Mouse (Mus musculus) liver, embryonic 16.5 days (tissue): ENCODE data around the gene Odf3l2. TPM values are rescaled to one million over a fixed set of nuclear protein-coding genes. Genes with fewer than 3 reads are reported as not detected.
A peak's percentile ranks its signal among the peaks of the same experiment; 100 is the strongest.

ENCODE experiments used
- ATAC-seq: fragments of 200-750 bp; cut with Nextera tagmentation; 2 replicates; pipeline ENCODE4 v1.8.0; 2017; ENCODE audit warnings: low read depth, mild to moderate bottlenecking, moderate number of reproducible peaks, moderate library complexity
- H3K27ac ChIP-seq: fragments of 300-500 bp; sonication (generic); 2 replicates; pipeline ENCODE4 v1.5.1; 2014; ENCODE audit warnings: mild to moderate bottlenecking, low read length
- H3K27me3 ChIP-seq: fragments of 300-500 bp; sonication (generic); 2 replicates; pipeline ENCODE4 v1.6.1; 2014; ENCODE audit warnings: low read depth, low read length, mixed read lengths; ENCODE audit not compliant: control insufficient read depth, insufficient read depth
- H3K36me3 ChIP-seq: fragments of 300-500 bp; sonication (generic); 2 replicates; pipeline ENCODE4 v1.6.1; 2014; ENCODE audit warnings: mild to moderate bottlenecking; ENCODE audit not compliant: control insufficient read depth, insufficient read depth
- H3K4me1 ChIP-seq: fragments of 300-500 bp; sonication (generic); 2 replicates; pipeline ENCODE4 v1.6.1; 2014; ENCODE audit warnings: low read depth, low read length, mixed read lengths; ENCODE audit not compliant: control insufficient read depth
- H3K4me2 ChIP-seq: fragments of 300-500 bp; sonication (generic); 2 replicates; pipeline ENCODE4 v1.6.1; 2014; ENCODE audit warnings: low read depth, low read length, mixed read lengths
- H3K4me3 ChIP-seq: fragments of 300-500 bp; sonication (generic); 2 replicates; pipeline ENCODE4 v1.5.1; 2014; ENCODE audit warnings: low read depth, mild to moderate bottlenecking, low read length
- H3K9ac ChIP-seq: fragments of 300-500 bp; sonication (generic); 2 replicates; pipeline ENCODE4 v1.6.1; 2014; ENCODE audit warnings: low read depth, low read length
- H3K9me3 ChIP-seq: fragments of 300-500 bp; sonication (generic); replicated peaks from 2 replicates; pipeline ENCODE4 v1.6.1; 2016; ENCODE audit warnings: low read length; ENCODE audit not compliant: control insufficient read depth
- WGBS: fragments of 180-500 bp; shearing (Covaris S2); extraction: QIAGEN DNeasy Blood & Tissue Kit; methylation state at CpG from one replicate; pipeline ENCODE4 v1.1.7; 2014; ENCODE audit not compliant: insufficient replicate concordance; 5-methylcytosine and 5-hydroxymethylcytosine counted together
- polyA plus RNA-seq: library from polyadenylated mRNA; unstranded; fragments of >200 nt; fragmentation: Nextera tagmentation; extraction: Ambion mirVana; gene quantifications from 2 replicates; pipeline ENCODE4 v1.2.1, GENCODE M21; 2015

Odf3l2 gene
- polyA plus RNA-seq, 1 experiment from 2014 or later = not detected

DNA sequence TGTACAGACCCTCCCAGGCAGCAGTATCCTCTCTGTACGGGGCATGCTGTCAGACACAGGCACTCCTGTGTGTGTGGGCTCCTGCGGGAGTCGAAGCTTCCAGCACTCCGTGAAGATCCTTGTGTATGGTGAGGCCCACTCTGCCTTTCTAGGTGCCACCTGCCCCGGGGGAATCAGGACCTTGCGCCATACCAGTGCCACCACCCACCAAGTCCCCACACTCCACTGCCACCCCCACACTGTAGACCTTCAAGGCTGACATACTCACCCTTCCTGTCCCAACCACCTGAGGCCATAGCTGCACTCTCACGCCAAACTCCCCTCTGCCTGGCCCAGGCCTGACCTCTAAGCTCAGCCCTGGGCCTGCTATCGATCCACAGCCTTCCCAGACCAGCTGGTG is 19.5 kb upstream of the Odf3l2 start:
- H3K9me3 ChIP-seq = no peaks in the 10 kb centered on the region
- peaks cover 4% of the 10 kb centered on the region for H3K4me1 ChIP-seq
- no peak overlapping the region for H3K4me2 ChIP-seq
- no peak overlapping the region for H3K9ac ChIP-seq
- no peaks in the 10 kb centered on the region for H3K36me3 ChIP-seq
- H3K27ac ChIP-seq = no peak overlapping the region
- no peak overlapping the region for H3K4me3 ChIP-seq
- ATAC-seq = no peak
- WGBS = 76% methylated on average over 8 of the region's 8 CpGs
- H3K27me3 ChIP-seq = no peaks in the 10 kb centered on the region

DNA sequence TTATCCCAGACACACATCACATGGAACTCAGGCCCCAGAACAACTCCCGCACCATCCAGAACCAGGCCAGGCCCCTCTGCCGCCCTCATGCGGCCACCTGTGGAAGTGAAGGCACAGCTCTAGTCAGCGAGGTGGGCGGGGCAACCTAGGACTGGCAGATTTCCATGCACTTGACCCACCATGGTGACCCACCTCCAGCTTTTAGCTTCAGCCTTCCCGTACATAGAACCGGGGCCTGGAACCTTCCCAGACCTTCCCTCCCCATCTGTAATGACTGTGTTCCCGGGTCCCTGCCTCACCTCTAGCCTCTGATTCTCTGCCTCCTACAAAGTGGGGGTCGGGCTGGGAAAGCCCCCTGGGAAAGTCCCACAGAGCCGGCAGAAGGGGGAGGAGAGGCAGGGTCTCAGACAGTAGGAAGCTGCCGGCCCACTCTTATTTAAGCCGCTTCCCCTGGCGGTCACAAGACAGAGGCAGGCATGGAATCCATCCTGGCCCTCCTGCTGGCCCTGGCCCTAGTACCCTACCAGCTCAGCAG is 18.7 kb upstream of the Odf3l2 start, which contains the start of gene Madcam1:
Madcam1 (plus strand) TSS at position 429 of the 535 bp plus-strand sequence.
- Histone ChIP-seq H3K4me3 (no peak within 1 kb of the TSS), H3K4me2 (no peak within 1 kb of the TSS), H3K27me3 (no peaks in the 10 kb centered on the region), H3K9me3 (no peaks in the 10 kb centered on the region), H3K9ac (no peak within 1 kb of the TSS), H3K27ac (no peak within 1 kb of the TSS), H3K36me3 (no peaks in the 10 kb centered on the region), H3K4me1 (peaks cover 2% of the 10 kb centered on the region; the same call in 1 of the 2 replicates)
- 17% methylated on average over 13 of the region's 13 CpGs for WGBS
- no peak for ATAC-seq

DNA sequence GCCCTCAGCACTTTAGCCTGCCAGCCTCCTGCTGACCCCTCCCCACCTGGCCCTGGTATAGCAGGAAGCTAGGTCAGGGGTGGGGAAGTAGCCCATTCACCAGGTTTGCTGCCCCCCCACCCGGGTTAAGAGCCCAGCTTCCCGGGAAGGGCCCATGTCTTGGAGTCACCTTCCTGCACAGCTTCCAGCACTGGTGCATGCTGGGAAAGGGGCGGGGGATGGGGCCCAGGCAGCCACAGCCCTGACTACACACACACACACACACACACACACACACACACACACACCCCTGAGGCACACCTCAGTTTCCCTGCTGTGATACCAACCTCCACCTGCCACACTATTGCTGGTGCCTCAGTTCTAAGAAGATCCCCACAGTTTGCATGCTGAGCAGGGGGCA is 16.3 kb upstream of the Odf3l2 start:
- Histone ChIP-seq H3K9ac (no peak overlapping the region), H3K36me3 (no peaks in the 10 kb centered on the region), H3K9me3 (no peaks in the 10 kb centered on the region), H3K4me2 (no peak overlapping the region), H3K27me3 (no peaks in the 10 kb centered on the region), H3K4me3 (no peak overlapping the region), H3K4me1 (no peaks in the 10 kb centered on the region; the same call in 1 of the 2 replicates), H3K27ac (no peak overlapping the region)
- ATAC-seq = no peak
- WGBS = 33% methylated on average over 3 of the region's 3 CpGs

DNA sequence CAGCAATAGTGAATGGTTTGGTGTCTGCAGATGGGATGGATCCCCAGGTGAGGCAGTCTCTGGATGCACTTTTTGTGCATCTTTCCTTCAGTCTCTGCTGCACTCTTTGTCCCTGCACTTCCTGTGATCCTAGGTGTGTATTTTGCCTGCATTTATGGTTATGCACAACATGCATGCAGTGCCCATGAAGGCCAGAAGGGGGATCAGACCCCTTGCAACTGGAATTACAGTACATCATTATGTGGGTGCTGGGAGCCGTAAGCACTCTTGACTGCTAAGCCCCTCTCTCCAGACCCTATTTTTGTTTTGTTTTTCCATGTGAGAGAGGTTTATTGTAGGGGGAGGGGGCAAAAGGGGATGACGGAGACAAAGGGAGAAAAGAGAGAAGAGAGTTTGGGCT is 14.8 kb upstream of the Odf3l2 start:
- no peak for ATAC-seq
- Histone ChIP-seq H3K27ac (no peak overlapping the region), H3K9me3 (no peaks in the 10 kb centered on the region), H3K9ac (no peak overlapping the region), H3K4me1 (no peaks in the 10 kb centered on the region; the same call in 1 of the 2 replicates), H3K4me2 (no peak overlapping the region), H3K36me3 (no peaks in the 10 kb centered on the region), H3K4me3 (no peak overlapping the region), H3K27me3 (0 out of 2 replicates have a peak, but pooled peaks cover 2% of the 10 kb centered on the region)
- 75% methylated on average over 2 of the region's 2 CpGs for WGBS

DNA sequence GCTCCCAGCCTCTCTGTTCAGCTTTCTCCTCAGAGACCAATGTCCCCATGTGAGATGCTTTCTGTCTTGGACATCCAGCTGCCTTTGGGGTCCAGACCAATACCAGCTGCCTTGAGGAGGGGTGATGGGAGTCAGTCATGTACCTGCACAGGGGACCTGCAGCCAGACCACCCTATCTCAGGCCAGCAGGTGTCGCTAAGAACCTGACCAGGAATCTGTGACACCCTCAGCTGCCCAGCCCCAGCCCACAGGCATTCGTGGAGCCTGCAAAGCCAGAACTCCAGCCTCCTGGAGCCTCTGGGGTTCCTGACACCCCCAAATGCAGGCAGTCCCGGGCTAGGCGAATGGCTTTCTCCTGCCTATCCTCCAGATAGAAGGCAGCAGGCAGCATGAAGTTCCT is 13.3 kb upstream of the Odf3l2 start:
- Histone ChIP-seq H3K27me3 (0 out of 2 replicates have a peak, but pooled peaks cover 2% of the 10 kb centered on the region), H3K9ac (no peak overlapping the region), H3K9me3 (no peaks in the 10 kb centered on the region), H3K27ac (no peak overlapping the region), H3K4me2 (no peak overlapping the region), H3K36me3 (no peaks in the 10 kb centered on the region), H3K4me1 (no peaks in the 10 kb centered on the region), H3K4me3 (no peak overlapping the region)
- ATAC-seq = 0 out of 2 replicates have a peak, but pooled peaks have one; percentile 24
- WGBS = 16% methylated on average over 4 of the region's 4 CpGs

DNA sequence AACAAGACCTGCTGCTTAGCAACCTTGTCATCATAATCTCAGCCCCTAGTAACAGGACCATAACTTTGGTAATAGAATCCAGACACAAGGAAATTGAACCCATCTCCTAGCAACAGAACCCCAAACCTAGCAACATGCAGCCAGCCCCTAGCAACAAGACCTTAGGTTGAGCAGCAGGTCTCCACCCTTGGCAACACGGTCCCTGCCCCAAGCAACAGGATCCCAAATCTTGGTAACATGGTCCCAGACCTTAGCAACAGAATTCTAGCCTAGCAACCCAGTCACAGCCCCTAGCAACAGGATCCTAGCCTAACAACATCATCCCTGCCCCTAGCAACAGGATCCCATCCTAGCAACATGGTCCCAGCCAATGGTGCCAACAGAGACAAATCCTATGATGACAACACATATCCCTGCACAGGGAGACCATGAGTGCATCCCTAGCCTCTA is 9.4 kb upstream of the Odf3l2 start:
- H3K27ac ChIP-seq = no peak overlapping the region
- no peaks in the 10 kb centered on the region for H3K4me1 ChIP-seq
- no peak overlapping the region for H3K9ac ChIP-seq
- no peak overlapping the region for H3K4me2 ChIP-seq
- 38% methylated on average over 1 of the region's 1 CpGs for WGBS
- no peak overlapping the region for H3K4me3 ChIP-seq
- ATAC-seq = no peak
- no peaks in the 10 kb centered on the region for H3K36me3 ChIP-seq
- 0 out of 2 replicates have a peak, but pooled peaks cover 4% of the 10 kb centered on the region for H3K27me3 ChIP-seq
- no peaks in the 10 kb centered on the region for H3K9me3 ChIP-seq

DNA sequence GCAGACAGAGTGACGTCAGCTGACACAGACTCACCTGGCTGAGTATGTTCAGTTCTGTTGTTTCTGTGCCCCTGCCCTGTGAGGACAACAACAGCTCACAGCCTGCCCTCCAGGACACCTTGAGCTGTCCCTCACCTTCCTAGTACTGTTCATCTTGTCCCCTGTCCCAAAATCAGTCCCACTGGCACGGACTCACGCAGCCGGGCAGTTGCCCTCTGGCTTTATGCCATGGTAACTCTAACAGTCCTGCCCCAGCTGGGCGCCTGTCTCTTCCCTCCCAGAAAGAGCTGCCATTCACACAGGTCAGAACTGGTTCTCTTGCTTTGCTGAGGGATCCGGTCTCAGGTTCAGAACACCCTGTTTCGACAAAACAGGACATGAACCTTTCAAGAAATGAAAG is 7.3 kb upstream of the Odf3l2 start:
- Histone ChIP-seq H3K4me3 (no peak overlapping the region), H3K27ac (no peak overlapping the region), H3K36me3 (no peaks in the 10 kb centered on the region), H3K4me1 (no peaks in the 10 kb centered on the region), H3K27me3 (0 out of 2 replicates have a peak, but pooled peaks cover 4% of the 10 kb centered on the region), H3K9ac (no peak overlapping the region), H3K4me2 (no peak overlapping the region), H3K9me3 (no peaks in the 10 kb centered on the region)
- ATAC-seq = no peak
- 69% methylated on average over 7 of the region's 7 CpGs for WGBS

DNA sequence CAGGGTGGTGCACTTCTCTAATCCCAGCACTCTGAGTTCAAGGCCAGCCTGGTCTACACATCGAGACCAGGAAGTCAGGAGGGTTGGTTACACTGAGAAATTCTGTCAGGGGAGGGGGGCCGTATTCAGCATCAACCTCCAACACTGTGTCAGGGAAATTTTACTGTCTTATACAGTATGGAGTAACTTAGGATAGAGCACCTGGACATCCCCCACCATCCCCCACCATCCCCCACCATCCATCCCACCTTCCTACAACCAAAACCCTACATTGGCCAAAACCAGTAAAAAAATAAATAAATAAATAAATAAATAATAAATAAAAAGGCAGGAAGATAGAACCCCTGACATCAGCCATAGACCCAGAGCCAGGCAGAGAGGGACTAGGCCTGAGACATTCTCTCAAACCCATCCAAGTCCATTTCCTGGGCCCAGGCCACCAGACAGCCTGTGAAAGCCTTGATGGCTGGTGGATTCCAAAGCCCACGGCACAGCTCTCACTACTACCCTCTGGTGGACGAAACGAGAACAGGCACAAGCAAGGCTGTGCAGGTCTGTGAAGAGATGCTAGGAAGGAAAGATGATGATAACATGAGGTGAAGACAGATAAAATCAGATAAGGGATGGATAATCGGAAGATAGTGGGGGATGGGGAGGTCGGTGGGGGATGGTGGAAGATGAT is 3.7 kb upstream of the Odf3l2 start:
- Histone ChIP-seq H3K4me2 (no peak overlapping the region), H3K27ac (no peak overlapping the region), H3K36me3 (no peaks in the 10 kb centered on the region), H3K4me3 (no peak overlapping the region), H3K27me3 (0 out of 2 replicates have a peak, but pooled peaks cover 2% of the 10 kb centered on the region), H3K9me3 (no peaks in the 10 kb centered on the region), H3K4me1 (no peaks in the 10 kb centered on the region), H3K9ac (no peak overlapping the region)
- no peak for ATAC-seq
- 18% methylated on average over 7 of the region's 7 CpGs for WGBS

DNA sequence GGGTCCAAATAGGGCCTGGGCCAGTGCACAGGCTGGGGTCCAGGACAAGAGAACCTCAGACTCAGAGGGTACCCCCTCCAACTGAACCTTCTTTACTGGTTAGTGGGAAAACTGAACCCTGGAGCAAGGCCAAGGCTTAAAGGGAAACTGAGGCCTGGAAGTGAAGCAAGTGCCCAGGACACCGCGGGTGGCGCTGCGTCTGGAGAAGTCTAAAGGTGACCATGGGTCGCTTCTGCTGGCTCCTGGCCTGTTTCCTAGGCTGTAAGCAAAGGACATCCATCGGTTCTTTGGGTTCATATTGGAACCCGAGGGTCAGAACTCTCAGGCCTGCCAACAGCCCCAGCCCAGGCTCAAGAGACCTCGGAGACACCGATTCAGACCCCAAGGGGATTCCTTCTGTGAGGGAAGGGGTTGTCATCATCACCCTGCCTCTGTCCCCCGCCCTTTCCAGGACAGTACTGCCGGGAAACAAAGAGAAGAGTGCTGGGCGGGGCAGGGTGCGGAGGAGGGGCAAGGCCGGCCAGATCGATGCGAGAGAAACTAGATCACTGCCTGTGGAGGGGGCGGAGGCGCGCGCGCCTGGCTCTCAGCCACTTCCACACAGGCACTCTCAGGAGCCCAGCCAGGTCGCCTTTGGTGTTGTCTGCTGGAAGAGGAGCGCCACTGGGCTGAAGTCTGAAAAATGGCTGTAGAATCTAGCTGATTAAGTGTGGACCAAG is 6.9 kb downstream of the Odf3l2 start:
- no peaks in the 10 kb centered on the region for H3K36me3 ChIP-seq
- WGBS = 6% methylated on average over 23 of the region's 23 CpGs
- no peak overlapping the region for H3K27ac ChIP-seq
- no peak overlapping the region for H3K9ac ChIP-seq
- H3K4me1 ChIP-seq = no peaks in the 10 kb centered on the region; the same call in 1 of the 2 replicates
- no peak overlapping the region for H3K4me2 ChIP-seq
- H3K9me3 ChIP-seq = no peaks in the 10 kb centered on the region
- H3K4me3 ChIP-seq = no peak overlapping the region
- no peak for ATAC-seq
- peaks cover 42% of the 10 kb centered on the region for H3K27me3 ChIP-seq
